Mouse (Mus musculus) intestine, embryonic 14.5 days (tissue): ENCODE measurements around the gene Cacng6. TPM values are rescaled to one million over a fixed set of nuclear protein-coding genes. Genes with fewer than 3 reads are reported as not detected.

Experiments
- microRNA-seq: library from miRNA; unstranded; fragments of <30 nt; microRNA quantifications from one replicate; pipeline ENCODE4, GENCODE M21; 2016
- polyA plus RNA-seq: library from polyadenylated mRNA; unstranded; fragments of >200 nt; fragmentation: Nextera tagmentation; extraction: Ambion mirVana; gene quantifications from 2 replicates; pipeline ENCODE4 v1.2.1, GENCODE M21; 2014

The Cacng6 gene
- polyA plus RNA-seq, 1 experiment from 2014 or later = not detected

Small RNAs within 50 kb of the gene (microRNA-seq; reads per million reads assigned to microRNA genes)
- 10.7 reads per million, percentile 40 among the genes with 10 or more reads in this experiment for gene Gm23450

Other genes starting within 250 kb of the Cacng6 start
- 0.07 TPM in 1 of 2 replicates, not detected in the other for gene Nlrp12, start 174.5 kb upstream of the Cacng6 start, polyA plus RNA-seq
- gene Myadm, start 135.1 kb upstream of the Cacng6 start, polyA plus RNA-seq = 182 and 192 TPM in 2 replicates
- 0.36 and 0.70 TPM in 2 replicates for gene Prkcg, start 135.0 kb upstream of the Cacng6 start, polyA plus RNA-seq
- gene Cacng7, start 91.2 kb upstream of the Cacng6 start, polyA plus RNA-seq = 1.9 and 2.7 TPM in 2 replicates
- gene Cacng8, start 33.5 kb upstream of the Cacng6 start, polyA plus RNA-seq = 2.5 and 3.1 TPM in 2 replicates
- gene Tarm1, start 78.4 kb downstream of the Cacng6 start, polyA plus RNA-seq = 0.16 TPM in 1 of 2 replicates, not detected in the other
- 0.09 and 0.16 TPM in 2 replicates for gene Oscar, start 192.0 kb downstream of the Cacng6 start, polyA plus RNA-seq
- 577 and 640 TPM in 2 replicates for gene Ndufa3, start 193.2 kb downstream of the Cacng6 start, polyA plus RNA-seq
- gene Tfpt, start 205.7 kb downstream of the Cacng6 start, polyA plus RNA-seq = 19.1 and 23.4 TPM in 2 replicates
- gene Prpf31, start 205.8 kb downstream of the Cacng6 start, polyA plus RNA-seq = 94.8 and 109 TPM in 2 replicates
- gene Cnot3, start 221.1 kb downstream of the Cacng6 start, polyA plus RNA-seq = 65.7 and 71.7 TPM in 2 replicates
- 13.1 and 13.4 TPM in 2 replicates for gene Leng1, start 241.6 kb downstream of the Cacng6 start, polyA plus RNA-seq